9 mouse cellular contexts compared by ENCODE assay signal in the genomic region with DNA sequence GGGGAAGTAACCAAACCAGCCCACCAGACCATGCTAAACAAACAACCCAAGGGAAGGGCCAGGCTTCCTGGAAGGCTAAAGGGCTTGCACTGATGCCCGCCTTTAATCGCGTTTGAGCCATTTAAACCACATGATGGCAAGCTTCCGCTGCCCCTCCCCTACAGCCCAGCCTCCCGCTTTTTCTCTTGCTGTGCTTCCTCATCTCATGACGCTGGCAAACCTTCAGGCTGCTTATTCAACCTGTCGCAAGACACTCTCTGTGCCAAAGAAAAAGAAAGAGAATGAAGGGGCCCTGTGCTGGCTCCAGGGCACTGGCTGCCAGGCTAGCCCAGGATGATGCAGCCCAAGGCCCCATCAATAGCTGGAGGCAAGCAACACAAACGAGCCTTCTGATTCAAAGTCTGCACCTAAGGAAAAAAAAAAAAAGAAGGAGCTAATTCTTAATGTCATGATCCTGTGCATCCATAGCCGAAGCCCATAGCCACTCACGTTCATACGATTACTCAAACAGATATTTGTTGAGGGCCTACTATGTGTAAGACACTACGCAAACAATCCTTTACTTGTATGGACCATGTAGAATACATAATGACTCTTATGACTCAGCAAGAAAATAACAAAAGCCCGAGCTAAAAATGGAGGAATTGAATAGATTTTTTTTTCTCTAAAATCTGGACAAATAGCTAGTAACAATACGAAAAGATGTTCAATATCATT.
DNase-seq lines count a peak whose midpoint lies in the region; TF ChIP-seq lines count a peak whose summit lies in the region.
"Had no signal": no experiment of that assay in that cellular context is flagged by ENCODE, and none has a peak within 500 bp of the region (broad histone marks: within the 10 kb centered on the region; RNA-seq: fewer than 3 reads in every experiment).

No protein-coding gene starts in this region.

- H3K4me3 ChIP-seq in layer of hippocampus, adult 2 months, result no peak overlapping the region
- H3K4me3 ChIP-seq: embryonic facial prominence, embryonic 13.5 days had no signal

- no peak for TF ChIP-seq CTCF in layer of hippocampus, adult 2 months (conservative IDR thresholded peaks at IDR 0.05)

- H3K27ac ChIP-seq in layer of hippocampus, adult 2 months, result peak overlapping the region; percentile 14; the same call in 1 of the 2 replicates
- H3K27ac ChIP-seq: embryonic facial prominence, embryonic 13.5 days had no signal

- DNase-seq in adrenal gland, postnatal 10 days, result peak; percentile 15
- DNase-seq in adrenal gland, adult 18-20 months (ENCODE audit: low spot score in 2 of 2), result no peak
- DNase-seq in layer of hippocampus, adult 2 months (ENCODE audit: low spot score in 2 of 2), result peak in 1 of 2 experiments; percentile 26
- no peak for DNase-seq in layer of hippocampus, postnatal 25 days (ENCODE audit: extremely low spot score in 1 of 2, low spot score in 1 of 2)
- peak; percentile 47 for DNase-seq in c-Kit-positive CD71-negative TER-119-negative erythroid progenitor cells, embryonic 14.5 days (ENCODE audit: low read depth)
- DNase-seq in layer of hippocampus, adult 9-11 months, result peak; percentile 80
- peak; percentile 63 to 66 for DNase-seq in monocyte, adult 2 months (ENCODE audit: low read depth in 1 of 2, low spot score in 2 of 2)
- DNase-seq in retina, postnatal 1 day, result no peak

Comparison
In these comparisons a context has a peak if more than half of its experiments do, and no peak if none do; other contexts are left out.
1. DNase-seq: peak in adrenal gland, postnatal 10 days (single experiment), c-Kit-positive CD71-negative TER-119-negative erythroid progenitor cells, embryonic 14.5 days (single experiment), layer of hippocampus, adult 9-11 months (single experiment) and monocyte, adult 2 months (2 of 2); none in adrenal gland, adult 18-20 months (0 of 2), layer of hippocampus, postnatal 25 days (0 of 2) and retina, postnatal 1 day (single experiment).